Mouse (Mus musculus): ENCODE data around the gene Cep55. TPM values are rescaled to one million over a fixed set of nuclear protein-coding genes. Genes with fewer than 3 reads are reported as not detected.

The Cep55 gene
- polyA plus RNA-seq, 1 experiment from 2014 or later = 28.1 TPM

GRCm38 (mm10) chr19:38120123-38120760, 65.4 kb downstream of the Cep55 start:
- 79% methylated on average over 5 of the region's 5 CpGs for WGBS (ENCODE audit: insufficient replicate concordance)
- Histone ChIP-seq H3K27ac (ENCODE audit: low read depth, low read length) (no peak overlapping the region), H3K9ac (ENCODE audit: low read depth, low read length) (no peak overlapping the region), H3K4me3 (ENCODE audit: low read depth, low read length) (no peak overlapping the region), H3K27me3 (ENCODE audit: control insufficient read depth, insufficient read depth, low read length) (peaks cover 26% of the 10 kb centered on the region), H3K36me3 (ENCODE audit: control insufficient read depth, insufficient read depth, low read length) (no peaks in the 10 kb centered on the region), H3K9me3 (replicated peaks; ENCODE audit: control insufficient read depth, low read length) (no peaks in the 10 kb centered on the region), H3K4me1 (ENCODE audit: control insufficient read depth, insufficient read depth, low read length) (no peaks in the 10 kb centered on the region; the same call in 1 of the 2 replicates), H3K4me2 (no peak overlapping the region)
- no peak for ATAC-seq (replicated peaks; ENCODE audit: insufficient number of reproducible peaks, low FRiP score, low TSS enrichment)

GRCm38 (mm10) chr19:38123921-38124320, 69.1 kb downstream of the Cep55 start:
- Histone ChIP-seq H3K27ac (ENCODE audit: low read depth, low read length) (no peak overlapping the region), H3K4me3 (ENCODE audit: low read depth, low read length) (peak overlapping the region; percentile 64), H3K4me1 (ENCODE audit: control insufficient read depth, insufficient read depth, low read length) (no peaks in the 10 kb centered on the region; the same call in 1 of the 2 replicates), H3K9me3 (replicated peaks; ENCODE audit: control insufficient read depth, low read length) (no peaks in the 10 kb centered on the region), H3K36me3 (ENCODE audit: control insufficient read depth, insufficient read depth, low read length) (no peaks in the 10 kb centered on the region), H3K27me3 (ENCODE audit: control insufficient read depth, insufficient read depth, low read length) (peaks cover 30% of the 10 kb centered on the region), H3K4me2 (peak overlapping the region; percentile 93), H3K9ac (ENCODE audit: low read depth, low read length) (no peak overlapping the region)
- 21% methylated on average over 9 of the region's 9 CpGs for WGBS (ENCODE audit: insufficient replicate concordance)
- ATAC-seq (replicated peaks; ENCODE audit: insufficient number of reproducible peaks, low FRiP score, low TSS enrichment) = no peak

Other genes starting within 250 kb of the Cep55 start
- gene Myof, start 11.4 kb upstream of the Cep55 start, polyA plus RNA-seq (2014; fragmentation: Nextera tagmentation; extraction: Ambion mirVana) = 7.4 and 8.5 TPM in 2 replicates
- gene Ffar4, start 42.1 kb downstream of the Cep55 start, polyA plus RNA-seq (2014; fragmentation: Nextera tagmentation; extraction: Ambion mirVana) = 0.15 TPM in 1 of 2 replicates, not detected in the other
- gene Rbp4, start 70.3 kb downstream of the Cep55 start, polyA plus RNA-seq (2014; fragmentation: Nextera tagmentation; extraction: Ambion mirVana) = 8.8 and 33.6 TPM in 2 replicates
- 0.06 TPM in 1 of 2 replicates, not detected in the other for gene Pde6c, start 77.8 kb downstream of the Cep55 start, polyA plus RNA-seq (2014; fragmentation: Nextera tagmentation; extraction: Ambion mirVana)
- gene Fra10ac1, start 169.1 kb downstream of the Cep55 start, polyA plus RNA-seq (2014; fragmentation: Nextera tagmentation; extraction: Ambion mirVana) = 27.6 and 32.1 TPM in 2 replicates
- gene Lgi1, start 209.5 kb downstream of the Cep55 start, polyA plus RNA-seq (2014; fragmentation: Nextera tagmentation; extraction: Ambion mirVana) = 0.31 and 0.84 TPM in 2 replicates

Data from heart, embryonic 11.5 days (tissue).